Mouse (Mus musculus): ENCODE data around the gene Tma7. TPM values are rescaled to one million over a fixed set of nuclear protein-coding genes. Genes with fewer than 3 reads are reported as not detected.

Gene Tma7
- polyA plus RNA-seq, 1 experiment from 2014 or later = 505 TPM

DNA sequence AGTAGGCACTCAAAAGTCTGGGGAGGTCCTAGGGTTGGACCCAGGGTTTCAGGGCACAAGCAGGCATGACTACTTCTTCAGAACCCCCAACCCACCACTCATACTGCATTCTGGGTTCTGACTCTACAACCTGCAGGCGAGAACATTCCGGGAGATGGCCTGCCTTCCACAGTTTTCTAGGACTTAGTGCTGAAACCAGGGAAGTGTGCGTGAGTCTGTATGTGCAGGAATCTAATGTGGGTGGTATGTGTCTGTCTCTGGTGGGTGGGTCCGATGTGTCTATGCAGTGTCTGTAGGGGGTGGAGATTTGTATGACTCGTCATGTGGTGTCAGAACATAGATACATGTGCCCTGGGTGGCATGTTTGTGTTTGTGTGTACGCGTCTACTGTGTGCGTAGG lies 16.0 kb upstream of the Tma7 start:
- Histone ChIP-seq H3K27ac (ENCODE audit: low read length) (peak overlapping the region; percentile 100), H3K36me3 (ENCODE audit: control insufficient read depth, insufficient read depth) (peaks cover 9% of the 10 kb centered on the region), H3K4me3 (replicated peaks; ENCODE audit: low read length) (peak overlapping the region; percentile 70), H3K27me3 (replicated peaks; ENCODE audit: control insufficient read depth, insufficient read depth, low read length) (no peaks in the 10 kb centered on the region), H3K9me3 (ENCODE audit: control insufficient read depth, low read length) (no peaks in the 10 kb centered on the region), H3K4me2 (ENCODE audit: low read length) (peak overlapping the region; percentile 95), H3K9ac (replicated peaks; ENCODE audit: low read depth, low read length) (peak overlapping the region; percentile 34), H3K4me1 (replicated peaks; ENCODE audit: control insufficient read depth, insufficient read depth, low read length) (peaks cover 44% of the 10 kb centered on the region)
- ATAC-seq = no peak
- WGBS = 82% methylated on average over 8 of the region's 8 CpGs

DNA sequence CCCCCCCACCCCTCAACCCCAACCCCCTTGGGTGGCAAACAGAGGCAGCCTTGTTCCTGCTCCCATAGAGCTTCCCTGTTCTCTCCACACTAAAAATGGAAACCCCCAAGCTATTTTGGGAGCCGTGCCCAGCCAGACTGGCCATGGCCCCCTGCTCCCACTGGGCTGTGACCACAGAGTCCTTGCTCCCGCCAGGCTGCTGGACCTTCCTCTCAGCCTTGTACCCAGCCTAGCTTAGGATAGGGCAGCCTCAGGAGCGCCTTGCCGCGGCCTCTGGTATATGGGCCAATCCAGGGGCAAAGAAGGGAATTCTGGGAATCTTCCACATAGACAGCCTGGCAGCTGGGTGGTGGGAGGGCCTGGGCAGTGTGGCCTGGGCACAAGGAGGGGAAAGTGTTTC lies 15.4 kb upstream of the Tma7 start:
- ATAC-seq = peak; percentile 14
- peaks cover 9% of the 10 kb centered on the region for H3K36me3 ChIP-seq (ENCODE audit: control insufficient read depth, insufficient read depth)
- no peaks in the 10 kb centered on the region for H3K27me3 ChIP-seq (replicated peaks; ENCODE audit: control insufficient read depth, insufficient read depth, low read length)
- peak overlapping the region; percentile 34 for H3K9ac ChIP-seq (replicated peaks; ENCODE audit: low read depth, low read length)
- peak overlapping the region; percentile 100 for H3K27ac ChIP-seq (ENCODE audit: low read length)
- WGBS = 39% methylated on average over 5 of the region's 5 CpGs
- H3K4me1 ChIP-seq (replicated peaks; ENCODE audit: control insufficient read depth, insufficient read depth, low read length) = peaks cover 46% of the 10 kb centered on the region
- H3K9me3 ChIP-seq (ENCODE audit: control insufficient read depth, low read length) = no peaks in the 10 kb centered on the region
- peak overlapping the region; percentile 95 for H3K4me2 ChIP-seq (ENCODE audit: low read length)
- H3K4me3 ChIP-seq (replicated peaks; ENCODE audit: low read length) = peak overlapping the region; percentile 70

DNA sequence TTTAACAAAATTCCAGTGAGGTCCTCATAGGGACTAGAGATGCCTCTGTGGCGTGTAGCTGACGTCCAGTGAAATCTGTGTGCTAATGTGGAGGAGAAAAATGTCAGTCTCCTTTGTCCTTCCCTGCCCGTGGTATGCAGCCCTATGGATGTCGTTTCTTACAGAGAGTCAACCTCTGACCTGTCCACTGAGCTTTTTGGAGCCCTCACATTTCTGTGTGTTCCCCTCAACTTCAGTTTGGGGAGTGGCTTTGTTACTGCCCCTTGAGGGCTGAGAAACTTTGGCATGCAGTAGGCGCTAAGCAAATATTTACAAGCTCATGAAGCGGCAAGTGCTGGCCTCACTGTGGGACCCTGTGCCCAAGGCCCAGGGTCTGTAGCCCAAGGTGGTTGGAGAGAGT lies 14.9 kb upstream of the Tma7 start:
- 4% methylated on average over 6 of the region's 6 CpGs for WGBS
- Histone ChIP-seq H3K9me3 (ENCODE audit: control insufficient read depth, low read length) (no peaks in the 10 kb centered on the region), H3K4me1 (replicated peaks; ENCODE audit: control insufficient read depth, insufficient read depth, low read length) (peaks cover 46% of the 10 kb centered on the region), H3K4me2 (ENCODE audit: low read length) (peak overlapping the region; percentile 95), H3K36me3 (ENCODE audit: control insufficient read depth, insufficient read depth) (peaks cover 6% of the 10 kb centered on the region), H3K4me3 (replicated peaks; ENCODE audit: low read length) (peak overlapping the region; percentile 70), H3K27ac (ENCODE audit: low read length) (peak overlapping the region; percentile 100), H3K27me3 (replicated peaks; ENCODE audit: control insufficient read depth, insufficient read depth, low read length) (no peaks in the 10 kb centered on the region), H3K9ac (replicated peaks; ENCODE audit: low read depth, low read length) (peak overlapping the region; percentile 93)
- ATAC-seq = no peak

DNA sequence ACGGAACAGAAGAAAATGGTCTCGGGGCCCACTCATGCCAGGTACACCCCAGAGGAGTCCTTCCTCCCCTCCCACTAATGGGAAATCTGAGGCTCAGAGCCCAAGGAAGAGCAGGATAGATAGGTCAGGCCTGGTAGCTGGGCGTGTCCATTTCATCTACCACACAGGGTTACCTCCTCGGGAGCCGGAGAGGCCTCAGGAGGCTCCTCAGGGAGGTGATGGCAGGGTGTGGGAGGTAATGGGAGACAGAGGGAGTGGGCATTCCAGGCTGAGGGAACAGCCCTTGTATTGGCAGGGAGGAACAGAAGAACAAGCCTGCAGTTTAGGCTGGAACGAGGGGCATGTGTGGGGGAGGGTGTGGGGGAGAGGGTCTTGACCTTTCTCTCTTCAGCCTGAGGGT lies 14.5 kb upstream of the Tma7 start:
- WGBS = 9% methylated on average over 6 of the region's 6 CpGs
- peaks cover 46% of the 10 kb centered on the region for H3K4me1 ChIP-seq (replicated peaks; ENCODE audit: control insufficient read depth, insufficient read depth, low read length)
- H3K4me2 ChIP-seq (ENCODE audit: low read length) = peak overlapping the region; percentile 95

DNA sequence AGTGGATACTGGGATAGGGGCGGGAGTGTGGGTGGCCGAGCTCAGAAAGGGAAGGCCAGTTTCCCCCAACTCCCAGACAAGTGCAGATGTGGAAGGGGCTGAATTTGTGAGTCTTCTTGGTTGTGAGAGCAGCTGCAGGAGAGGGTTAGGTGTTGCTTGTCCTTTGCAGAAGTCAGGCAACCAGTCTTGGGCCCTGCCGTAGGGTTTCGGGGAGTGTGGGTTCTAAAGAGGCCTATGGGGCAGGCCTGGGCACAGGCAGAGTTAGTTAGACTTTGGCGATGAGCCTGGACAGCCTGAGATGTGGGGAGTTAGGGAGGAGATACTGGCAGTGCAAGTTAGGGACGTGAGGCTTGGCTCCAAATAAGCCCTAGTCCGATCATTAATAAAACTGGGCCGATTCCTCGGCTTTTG lies 13.9 kb upstream of the Tma7 start:
- H3K9me3 ChIP-seq (ENCODE audit: control insufficient read depth, low read length) = no peaks in the 10 kb centered on the region
- peak overlapping the region; percentile 95 for H3K4me2 ChIP-seq (ENCODE audit: low read length)
- no peaks in the 10 kb centered on the region for H3K27me3 ChIP-seq (replicated peaks; ENCODE audit: control insufficient read depth, insufficient read depth, low read length)
- H3K9ac ChIP-seq (replicated peaks; ENCODE audit: low read depth, low read length) = peak overlapping the region; percentile 93
- 1% methylated on average over 9 of the region's 9 CpGs for WGBS
- ATAC-seq = peak; percentile 21
- H3K27ac ChIP-seq (ENCODE audit: low read length) = peak overlapping the region; percentile 100
- 0 out of 2 replicates have a peak, but pooled peaks cover 2% of the 10 kb centered on the region for H3K36me3 ChIP-seq (ENCODE audit: control insufficient read depth, insufficient read depth)
- H3K4me3 ChIP-seq (replicated peaks; ENCODE audit: low read length) = peak overlapping the region; percentile 70
- H3K4me1 ChIP-seq (replicated peaks; ENCODE audit: control insufficient read depth, insufficient read depth, low read length) = peaks cover 46% of the 10 kb centered on the region

More for the DNA sequence above, 14.5 kb upstream of the Tma7 start:
- H3K9me3 ChIP-seq (ENCODE audit: control insufficient read depth, low read length) = no peaks in the 10 kb centered on the region
- no peak for ATAC-seq
- peak overlapping the region; percentile 100 for H3K27ac ChIP-seq (ENCODE audit: low read length)
- H3K36me3 ChIP-seq (ENCODE audit: control insufficient read depth, insufficient read depth) = 0 out of 2 replicates have a peak, but pooled peaks cover 2% of the 10 kb centered on the region
- H3K4me3 ChIP-seq (replicated peaks; ENCODE audit: low read length) = peak overlapping the region; percentile 70
- no peaks in the 10 kb centered on the region for H3K27me3 ChIP-seq (replicated peaks; ENCODE audit: control insufficient read depth, insufficient read depth, low read length)
- peak overlapping the region; percentile 93 for H3K9ac ChIP-seq (replicated peaks; ENCODE audit: low read depth, low read length)

DNA sequence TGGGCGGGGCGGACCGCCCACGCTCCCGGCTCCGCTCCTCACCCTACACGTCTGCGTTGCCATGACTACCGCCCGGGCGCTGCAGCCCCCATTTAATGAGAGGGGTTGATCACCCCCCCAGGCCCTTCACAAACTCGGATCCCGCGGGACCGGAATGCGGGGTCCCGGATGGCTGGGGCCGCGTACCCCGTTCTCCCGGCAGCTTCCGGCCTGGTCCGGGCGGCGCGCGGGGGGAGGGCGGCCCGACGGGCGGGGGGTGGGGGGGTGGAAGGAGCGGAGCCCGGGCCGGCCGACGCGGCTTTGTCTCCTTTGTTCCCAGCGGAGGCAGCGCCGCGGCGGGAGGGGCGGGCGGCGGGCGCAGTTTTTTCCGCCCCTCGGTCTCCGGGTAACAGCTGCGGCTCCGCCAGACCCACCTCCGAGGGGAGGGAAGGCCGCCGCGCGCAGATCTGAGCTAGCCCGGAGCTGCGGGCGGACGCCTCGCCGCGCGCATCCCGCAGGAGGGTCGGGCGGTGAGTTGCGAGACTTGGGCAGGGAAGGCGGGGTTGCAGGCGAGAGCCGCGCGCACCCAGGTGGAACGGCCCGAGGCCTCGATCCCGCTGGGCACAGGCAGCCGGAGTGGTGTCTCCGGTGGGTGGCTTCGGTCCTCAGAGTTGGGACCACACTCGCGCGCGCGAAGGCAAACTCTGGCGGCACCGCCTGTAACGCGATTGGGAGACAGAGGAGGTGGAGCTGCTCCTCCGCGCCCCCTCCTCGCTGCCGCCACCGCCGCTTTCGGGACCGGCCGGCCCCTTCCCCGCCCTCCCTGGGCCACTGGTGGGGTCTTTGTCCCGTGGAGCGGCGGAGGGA lies 13.0 kb upstream of the Tma7 start, which contains the start of gene Plxnb1:
TSS of gene Plxnb1 (plus strand) at position 253 of the 846 bp plus-strand sequence.
- H3K9ac ChIP-seq (replicated peaks; ENCODE audit: low read depth, low read length) = peak within 1 kb of the TSS; percentile 93
- H3K4me2 ChIP-seq (ENCODE audit: low read length) = peak within 1 kb of the TSS; percentile 95
- H3K27me3 ChIP-seq (replicated peaks; ENCODE audit: control insufficient read depth, insufficient read depth, low read length) = no peaks in the 10 kb centered on the region
- ATAC-seq = peak; percentile 78
- 0 out of 2 replicates have a peak, but pooled peaks cover 2% of the 10 kb centered on the region for H3K36me3 ChIP-seq (ENCODE audit: control insufficient read depth, insufficient read depth)
- peak within 1 kb of the TSS; percentile 70 for H3K4me3 ChIP-seq (replicated peaks; ENCODE audit: low read length)
- H3K9me3 ChIP-seq (ENCODE audit: control insufficient read depth, low read length) = no peaks in the 10 kb centered on the region
- WGBS = 0% methylated on average over 88 of the region's 102 CpGs
- H3K4me1 ChIP-seq (replicated peaks; ENCODE audit: control insufficient read depth, insufficient read depth, low read length) = peaks cover 46% of the 10 kb centered on the region
- H3K27ac ChIP-seq (ENCODE audit: low read length) = peak within 1 kb of the TSS; percentile 100

DNA sequence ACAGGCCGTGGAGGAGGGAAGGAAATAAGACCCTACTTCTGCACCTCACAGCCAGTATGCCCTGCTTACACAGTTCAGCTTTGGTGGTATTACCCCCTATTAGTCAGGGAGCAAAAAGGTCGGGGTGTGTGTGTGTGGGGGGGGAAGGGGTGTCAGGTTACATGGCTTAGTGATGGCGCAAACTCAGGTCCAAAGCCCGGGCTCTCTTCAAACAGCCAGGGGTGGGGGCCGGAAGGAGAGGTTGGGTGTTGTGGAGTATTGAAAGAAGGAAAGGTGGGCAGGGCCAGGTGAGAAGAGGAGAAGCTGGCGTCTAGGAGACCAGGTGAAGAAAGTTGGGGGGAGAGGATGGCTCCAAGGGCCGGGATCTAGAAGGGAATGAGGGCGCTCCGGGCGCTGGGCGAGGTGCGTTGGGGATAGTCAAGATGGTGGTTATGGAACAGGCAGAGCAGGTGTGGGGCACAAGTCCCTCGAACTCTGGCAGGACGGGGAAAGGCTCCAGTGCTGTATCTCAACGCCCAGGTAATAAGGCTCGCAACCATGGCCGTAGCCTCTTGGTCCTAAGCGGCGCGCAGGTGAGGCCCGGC lies 12.3 kb upstream of the Tma7 start:
- H3K27me3 ChIP-seq (replicated peaks; ENCODE audit: control insufficient read depth, insufficient read depth, low read length) = no peaks in the 10 kb centered on the region
- under 1% methylated on average over 21 of the region's 21 CpGs for WGBS
- H3K4me1 ChIP-seq (replicated peaks; ENCODE audit: control insufficient read depth, insufficient read depth, low read length) = peaks cover 46% of the 10 kb centered on the region
- peak overlapping the region; percentile 100 for H3K27ac ChIP-seq (ENCODE audit: low read length)
- peak overlapping the region; percentile 93 for H3K9ac ChIP-seq (replicated peaks; ENCODE audit: low read depth, low read length)
- ATAC-seq = no peak; the same call in 1 of the 2 replicates
- no peaks in the 10 kb centered on the region for H3K9me3 ChIP-seq (ENCODE audit: control insufficient read depth, low read length)
- peak overlapping the region; percentile 95 for H3K4me2 ChIP-seq (ENCODE audit: low read length)
- peak overlapping the region; percentile 70 for H3K4me3 ChIP-seq (replicated peaks; ENCODE audit: low read length)
- H3K36me3 ChIP-seq (ENCODE audit: control insufficient read depth, insufficient read depth) = no peaks in the 10 kb centered on the region

DNA sequence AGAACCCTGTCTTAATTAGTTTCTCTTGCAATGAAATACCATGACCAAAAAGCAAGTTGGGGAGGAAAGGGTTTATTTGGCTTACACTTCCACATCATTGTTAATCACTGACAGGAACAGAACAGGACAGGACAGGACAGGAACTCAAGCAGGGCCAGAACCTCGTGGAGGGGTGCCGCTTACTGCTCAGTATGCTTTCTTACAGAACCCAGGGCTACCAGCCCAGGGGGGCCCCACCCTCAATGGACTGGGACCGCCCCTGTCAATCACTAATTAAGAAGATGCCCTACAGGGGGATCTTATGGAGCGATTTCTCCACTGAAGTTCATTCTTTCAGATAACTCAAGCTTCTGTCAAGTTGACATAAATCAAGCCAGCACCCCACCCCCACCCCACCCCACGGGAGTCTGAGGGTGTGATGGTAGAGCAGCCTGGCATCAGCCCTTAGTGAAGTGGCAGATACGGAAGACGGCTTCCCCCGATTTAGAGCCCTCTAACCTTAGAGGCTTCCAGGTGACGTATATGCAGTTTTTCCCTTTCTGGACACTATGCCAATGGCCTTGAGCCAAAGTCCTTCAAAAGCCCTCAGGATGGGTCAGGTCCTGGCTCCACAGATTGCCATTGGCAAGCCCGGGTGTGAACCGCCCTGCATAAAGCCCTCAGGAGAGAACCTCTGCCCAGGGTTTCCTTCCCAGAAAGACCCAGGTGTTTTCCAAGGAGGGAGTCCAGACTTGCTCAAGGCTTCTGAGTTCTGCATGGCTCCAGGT lies 11.6 kb upstream of the Tma7 start:
- Histone ChIP-seq H3K4me3 (replicated peaks; ENCODE audit: low read length) (peak overlapping the region; percentile 70), H3K27ac (ENCODE audit: low read length) (peak overlapping the region; percentile 100), H3K4me1 (replicated peaks; ENCODE audit: control insufficient read depth, insufficient read depth, low read length) (peaks cover 39% of the 10 kb centered on the region), H3K27me3 (replicated peaks; ENCODE audit: control insufficient read depth, insufficient read depth, low read length) (no peaks in the 10 kb centered on the region), H3K36me3 (ENCODE audit: control insufficient read depth, insufficient read depth) (no peaks in the 10 kb centered on the region), H3K9ac (replicated peaks; ENCODE audit: low read depth, low read length) (peak overlapping the region; percentile 93), H3K4me2 (ENCODE audit: low read length) (peak overlapping the region; percentile 95), H3K9me3 (ENCODE audit: control insufficient read depth, low read length) (no peaks in the 10 kb centered on the region)
- 12% methylated on average over 11 of the region's 11 CpGs for WGBS
- no peak for ATAC-seq

DNA sequence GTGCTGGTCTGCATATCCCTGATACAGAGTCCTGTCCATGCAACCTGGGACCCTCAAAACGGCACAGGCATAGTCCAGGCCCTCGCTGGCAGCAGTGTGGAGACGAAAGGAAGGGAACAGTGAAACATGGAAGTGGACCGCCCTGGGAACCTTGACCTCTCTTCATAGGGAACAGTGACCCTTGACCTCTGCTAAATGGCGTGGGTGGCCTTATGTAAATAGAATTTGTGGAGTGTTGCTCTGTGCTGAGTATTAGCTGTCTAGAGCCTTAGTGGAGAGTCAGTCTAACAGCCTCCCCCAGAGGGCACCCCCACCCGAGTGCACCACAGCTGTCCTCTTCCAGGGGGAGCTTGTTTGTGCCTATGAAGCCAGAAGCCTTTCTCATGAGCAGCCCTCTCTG lies 10.4 kb upstream of the Tma7 start:
- ATAC-seq = no peak
- Histone ChIP-seq H3K4me3 (replicated peaks; ENCODE audit: low read length) (no peak overlapping the region), H3K9me3 (ENCODE audit: control insufficient read depth, low read length) (no peaks in the 10 kb centered on the region), H3K27me3 (replicated peaks; ENCODE audit: control insufficient read depth, insufficient read depth, low read length) (no peaks in the 10 kb centered on the region), H3K9ac (replicated peaks; ENCODE audit: low read depth, low read length) (no peak overlapping the region), H3K27ac (ENCODE audit: low read length) (no peak overlapping the region), H3K4me2 (ENCODE audit: low read length) (no peak overlapping the region), H3K36me3 (ENCODE audit: control insufficient read depth, insufficient read depth) (no peaks in the 10 kb centered on the region), H3K4me1 (replicated peaks; ENCODE audit: control insufficient read depth, insufficient read depth, low read length) (peaks cover 32% of the 10 kb centered on the region)
- WGBS = 67% methylated on average over 6 of the region's 6 CpGs
